Mouse (Mus musculus): Measurements from ENCODE around the gene Alk. TPM values are rescaled to one million over a fixed set of nuclear protein-coding genes. Genes with fewer than 3 reads are reported as not detected.

Alk gene
- polyA plus RNA-seq, 1 experiment from 2014 or later: 0.11 TPM

DNA sequence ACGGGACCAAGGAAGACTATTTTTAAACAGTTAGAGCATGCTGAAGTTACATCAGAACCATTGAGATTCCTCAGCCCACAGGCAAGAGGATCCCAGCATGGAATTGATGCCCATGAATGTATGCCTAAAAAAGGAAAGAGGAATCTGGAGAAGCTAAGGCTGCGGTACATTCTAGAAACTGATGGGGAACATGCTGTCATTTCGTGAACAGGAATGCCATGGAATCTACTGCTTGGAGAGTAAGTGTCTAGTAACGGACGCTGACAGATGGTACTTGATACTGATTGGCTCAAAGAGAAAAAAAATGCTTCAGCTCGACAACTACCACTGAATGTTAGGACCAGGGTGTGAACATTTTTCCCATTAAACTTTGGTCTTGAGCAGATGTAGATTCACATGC lies 69.1 kb downstream of the Alk start:
- Histone ChIP-seq H3K36me3 (ENCODE audit: insufficient read depth, low read length) (no peaks in the 10 kb centered on the region), H3K4me3 (replicated peaks; ENCODE audit: low read depth, low read length) (no peak overlapping the region), H3K9ac (ENCODE audit: low read depth, low read length) (no peak overlapping the region), H3K27ac (no peak overlapping the region), H3K27me3 (ENCODE audit: insufficient read depth, low read length) (no peaks in the 10 kb centered on the region), H3K4me1 (replicated peaks; ENCODE audit: insufficient read depth, low read length) (no peaks in the 10 kb centered on the region), H3K4me2 (ENCODE audit: low read length) (no peak overlapping the region), H3K9me3 (replicated peaks; ENCODE audit: low read length) (no peaks in the 10 kb centered on the region)
- DNase-seq (ENCODE audit: low spot score) (no peak), ATAC-seq (replicated peaks; ENCODE audit: low FRiP score, low read depth) (no peak)
- WGBS: 88% methylated on average over 6 of the region's 6 CpGs
- no peak for TF ChIP-seq CTCF (IDR thresholded peaks at IDR 0.05; ENCODE audit: low read depth)

DNA sequence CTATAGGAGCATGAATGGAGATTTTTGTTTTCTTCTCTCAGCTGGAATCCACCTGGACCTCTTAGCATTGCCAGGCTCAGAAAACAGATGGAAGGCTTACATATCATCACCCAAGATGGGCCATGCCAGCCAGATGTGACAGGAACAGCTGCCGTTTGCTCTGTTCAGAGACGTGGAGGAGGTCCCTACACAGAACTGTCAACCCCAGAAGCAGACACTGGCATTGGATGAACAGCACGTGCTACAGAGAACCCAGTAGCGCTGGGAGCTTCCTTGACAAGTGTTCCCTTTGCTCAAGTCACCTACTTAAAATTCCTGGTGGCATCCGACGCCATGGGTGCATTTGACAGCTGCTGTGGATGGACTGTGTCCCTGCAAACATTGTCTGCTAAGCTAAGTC lies 72.2 kb downstream of the Alk start:
- TF ChIP-seq CTCF (IDR thresholded peaks at IDR 0.05; ENCODE audit: low read depth): no peak
- H3K4me3 ChIP-seq (replicated peaks; ENCODE audit: low read depth, low read length): no peak overlapping the region
- ATAC-seq (replicated peaks; ENCODE audit: low FRiP score, low read depth) (no peak), DNase-seq (ENCODE audit: low spot score) (no peak)
- no peaks in the 10 kb centered on the region for H3K9me3 ChIP-seq (replicated peaks; ENCODE audit: low read length)
- H3K36me3 ChIP-seq (ENCODE audit: insufficient read depth, low read length): no peaks in the 10 kb centered on the region
- no peaks in the 10 kb centered on the region for H3K27me3 ChIP-seq (ENCODE audit: insufficient read depth, low read length)
- H3K4me2 ChIP-seq (ENCODE audit: low read length): no peak overlapping the region
- no peaks in the 10 kb centered on the region for H3K4me1 ChIP-seq (replicated peaks; ENCODE audit: insufficient read depth, low read length)
- WGBS: 73% methylated on average over 6 of the region's 6 CpGs
- no peak overlapping the region for H3K27ac ChIP-seq
- no peak overlapping the region for H3K9ac ChIP-seq (ENCODE audit: low read depth, low read length)

DNA sequence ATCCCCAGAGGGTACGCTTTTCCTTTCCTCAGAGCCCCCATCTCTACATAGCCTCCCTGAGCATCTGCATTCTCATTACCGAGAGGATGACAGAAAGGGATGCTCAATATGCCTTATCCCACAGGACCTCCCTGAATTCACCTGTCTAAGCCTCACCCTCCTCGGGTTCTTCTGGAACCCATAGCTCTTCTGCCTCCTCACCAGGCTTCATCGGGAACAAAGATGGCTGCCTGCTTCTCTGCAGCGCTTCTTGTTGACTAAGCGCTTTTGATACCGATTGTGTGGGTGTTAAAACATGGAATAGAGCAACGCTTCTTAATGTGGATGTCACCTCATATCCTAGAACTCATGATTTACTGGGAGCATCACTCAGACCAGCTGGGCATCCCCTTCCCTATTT lies 75.9 kb downstream of the Alk start:
- no peak for DNase-seq (ENCODE audit: low spot score)
- ATAC-seq (replicated peaks; ENCODE audit: low FRiP score, low read depth): no peak
- Histone ChIP-seq H3K9me3 (replicated peaks; ENCODE audit: low read length) (no peaks in the 10 kb centered on the region), H3K9ac (ENCODE audit: low read depth, low read length) (no peak overlapping the region), H3K36me3 (ENCODE audit: insufficient read depth, low read length) (no peaks in the 10 kb centered on the region), H3K27ac (no peak overlapping the region), H3K4me1 (replicated peaks; ENCODE audit: insufficient read depth, low read length) (no peaks in the 10 kb centered on the region), H3K27me3 (ENCODE audit: insufficient read depth, low read length) (no peaks in the 10 kb centered on the region), H3K4me2 (ENCODE audit: low read length) (no peak overlapping the region), H3K4me3 (replicated peaks; ENCODE audit: low read depth, low read length) (no peak overlapping the region)
- WGBS: 93% methylated on average over 8 of the region's 8 CpGs
- TF ChIP-seq CTCF (IDR thresholded peaks at IDR 0.05; ENCODE audit: low read depth): no peak

DNA sequence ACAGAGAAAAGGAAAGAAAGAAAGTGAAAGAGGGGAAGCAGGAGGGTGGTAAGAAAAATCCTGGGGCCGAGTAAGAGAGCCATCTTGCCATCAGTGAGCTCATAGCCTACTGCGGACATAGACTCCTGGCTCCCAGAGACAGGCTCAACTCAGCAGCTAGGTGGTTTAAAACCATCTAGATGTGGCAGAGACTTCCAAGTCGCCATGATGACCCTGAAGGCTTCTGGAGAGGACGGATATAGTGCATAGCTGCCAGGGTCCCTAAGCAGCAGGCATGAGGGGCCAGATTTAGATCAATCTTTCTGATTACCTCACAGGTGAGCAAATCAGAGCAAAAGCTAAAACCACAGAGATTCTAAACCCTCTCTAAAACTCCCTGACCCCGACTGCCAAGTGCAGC lies 76.9 kb downstream of the Alk start:
- Histone ChIP-seq H3K4me1 (replicated peaks; ENCODE audit: insufficient read depth, low read length) (no peaks in the 10 kb centered on the region), H3K4me2 (ENCODE audit: low read length) (no peak overlapping the region), H3K27ac (no peak overlapping the region), H3K9ac (ENCODE audit: low read depth, low read length) (no peak overlapping the region), H3K27me3 (ENCODE audit: insufficient read depth, low read length) (no peaks in the 10 kb centered on the region), H3K9me3 (replicated peaks; ENCODE audit: low read length) (no peaks in the 10 kb centered on the region), H3K36me3 (ENCODE audit: insufficient read depth, low read length) (no peaks in the 10 kb centered on the region), H3K4me3 (replicated peaks; ENCODE audit: low read depth, low read length) (no peak overlapping the region)
- no peak for TF ChIP-seq CTCF (IDR thresholded peaks at IDR 0.05; ENCODE audit: low read depth)
- ATAC-seq (replicated peaks; ENCODE audit: low FRiP score, low read depth) (no peak), DNase-seq (ENCODE audit: low spot score) (no peak)
- 77% methylated on average over 5 of the region's 5 CpGs for WGBS

DNA sequence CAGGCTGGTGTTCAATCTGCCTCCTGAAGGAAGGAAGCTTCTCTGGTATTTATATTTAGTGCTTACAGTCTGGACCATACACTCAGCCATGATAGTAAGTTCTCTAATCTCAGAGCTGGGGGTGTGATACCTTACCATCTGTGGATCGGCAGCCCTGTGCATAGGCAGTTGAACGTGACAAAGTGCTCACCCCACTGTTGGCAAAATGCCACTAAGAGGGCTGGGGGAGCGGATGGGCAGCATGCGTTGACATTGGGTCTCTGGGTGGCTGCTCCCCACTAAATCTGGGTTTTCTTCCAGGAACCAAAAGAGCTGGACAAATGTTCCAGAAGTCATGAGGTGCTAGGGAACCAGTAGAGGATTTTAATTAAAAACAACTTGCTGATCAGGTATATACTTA lies 78.1 kb downstream of the Alk start:
- no peak for ATAC-seq (replicated peaks; ENCODE audit: low FRiP score, low read depth)
- no peak overlapping the region for H3K27ac ChIP-seq
- H3K27me3 ChIP-seq (ENCODE audit: insufficient read depth, low read length): no peaks in the 10 kb centered on the region
- DNase-seq (ENCODE audit: low spot score): no peak
- 72% methylated on average over 4 of the region's 4 CpGs for WGBS
- H3K9ac ChIP-seq (ENCODE audit: low read depth, low read length): no peak overlapping the region
- H3K4me1 ChIP-seq (replicated peaks; ENCODE audit: insufficient read depth, low read length): no peaks in the 10 kb centered on the region
- H3K36me3 ChIP-seq (ENCODE audit: insufficient read depth, low read length): no peaks in the 10 kb centered on the region
- no peak overlapping the region for H3K4me2 ChIP-seq (ENCODE audit: low read length)
- no peak for TF ChIP-seq CTCF (IDR thresholded peaks at IDR 0.05; ENCODE audit: low read depth)
- H3K4me3 ChIP-seq (replicated peaks; ENCODE audit: low read depth, low read length): no peak overlapping the region
- no peaks in the 10 kb centered on the region for H3K9me3 ChIP-seq (replicated peaks; ENCODE audit: low read length)

DNA sequence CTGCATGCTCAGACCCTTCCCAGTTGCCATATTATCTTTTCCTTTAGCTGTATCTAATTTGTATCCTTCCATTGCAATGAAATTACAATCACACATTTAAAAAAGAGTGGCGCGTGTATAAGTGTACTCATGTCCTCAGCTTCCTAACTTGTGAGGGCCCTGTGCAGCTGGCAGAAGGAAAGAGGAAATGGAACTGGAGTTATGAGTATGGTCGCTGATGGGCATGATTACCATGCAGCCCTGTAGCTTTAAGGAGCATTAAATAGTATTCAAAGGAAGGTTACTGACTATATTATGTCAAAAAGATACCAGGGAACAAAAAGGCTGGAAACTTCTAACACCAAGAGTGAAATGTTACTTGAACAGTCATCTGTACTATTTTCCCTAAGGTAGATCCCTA lies 79.6 kb downstream of the Alk start:
- Histone ChIP-seq H3K4me2 (ENCODE audit: low read length) (no peak overlapping the region), H3K27me3 (ENCODE audit: insufficient read depth, low read length) (no peaks in the 10 kb centered on the region), H3K27ac (no peak overlapping the region), H3K9ac (ENCODE audit: low read depth, low read length) (no peak overlapping the region), H3K9me3 (replicated peaks; ENCODE audit: low read length) (no peaks in the 10 kb centered on the region), H3K4me1 (replicated peaks; ENCODE audit: insufficient read depth, low read length) (no peaks in the 10 kb centered on the region), H3K4me3 (replicated peaks; ENCODE audit: low read depth, low read length) (no peak overlapping the region), H3K36me3 (ENCODE audit: insufficient read depth, low read length) (no peaks in the 10 kb centered on the region)
- DNase-seq (ENCODE audit: low spot score) (no peak), ATAC-seq (replicated peaks; ENCODE audit: low FRiP score, low read depth) (no peak)
- TF ChIP-seq CTCF (IDR thresholded peaks at IDR 0.05; ENCODE audit: low read depth): no peak
- 92% methylated on average over 3 of the region's 3 CpGs for WGBS

DNA sequence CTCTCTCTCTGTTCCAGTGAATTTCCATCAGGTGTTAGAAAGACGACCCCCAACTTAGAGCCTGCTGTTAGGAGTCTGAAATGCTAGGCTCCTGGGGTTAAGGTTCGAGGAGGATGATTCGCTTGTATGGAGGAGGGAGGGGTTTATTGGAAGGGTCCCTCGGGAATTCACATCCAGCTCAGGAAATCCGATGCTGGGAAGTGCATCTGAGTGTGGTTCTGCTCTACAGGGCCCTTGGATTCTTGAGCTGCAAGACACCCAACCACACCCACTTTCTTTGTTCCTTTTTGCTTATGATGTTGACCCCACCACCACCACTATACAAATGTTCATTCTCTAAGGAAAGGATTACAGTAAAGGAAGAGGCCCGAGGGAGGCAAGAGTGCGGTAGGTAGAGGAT lies 81.4 kb downstream of the Alk start:
- 40% methylated on average over 7 of the region's 7 CpGs for WGBS
- Histone ChIP-seq H3K27me3 (ENCODE audit: insufficient read depth, low read length) (no peaks in the 10 kb centered on the region), H3K27ac (no peak overlapping the region), H3K4me3 (replicated peaks; ENCODE audit: low read depth, low read length) (no peak overlapping the region), H3K4me1 (replicated peaks; ENCODE audit: insufficient read depth, low read length) (no peaks in the 10 kb centered on the region), H3K4me2 (ENCODE audit: low read length) (no peak overlapping the region), H3K9me3 (replicated peaks; ENCODE audit: low read length) (no peaks in the 10 kb centered on the region), H3K36me3 (ENCODE audit: insufficient read depth, low read length) (no peaks in the 10 kb centered on the region), H3K9ac (ENCODE audit: low read depth, low read length) (no peak overlapping the region)
- ATAC-seq (replicated peaks; ENCODE audit: low FRiP score, low read depth) (no peak), DNase-seq (ENCODE audit: low spot score) (no peak)
- no peak for TF ChIP-seq CTCF (IDR thresholded peaks at IDR 0.05; ENCODE audit: low read depth)

Data from kidney, postnatal 0 days (tissue).